Mouse (Mus musculus): ENCODE results near the gene Tbc1d10b. TPM values are rescaled to one million over a fixed set of nuclear protein-coding genes. Genes with fewer than 3 reads are reported as not detected.

The Tbc1d10b gene
- total RNA-seq, 1 experiment from 2014 or later: 53.1 TPM

DNA sequence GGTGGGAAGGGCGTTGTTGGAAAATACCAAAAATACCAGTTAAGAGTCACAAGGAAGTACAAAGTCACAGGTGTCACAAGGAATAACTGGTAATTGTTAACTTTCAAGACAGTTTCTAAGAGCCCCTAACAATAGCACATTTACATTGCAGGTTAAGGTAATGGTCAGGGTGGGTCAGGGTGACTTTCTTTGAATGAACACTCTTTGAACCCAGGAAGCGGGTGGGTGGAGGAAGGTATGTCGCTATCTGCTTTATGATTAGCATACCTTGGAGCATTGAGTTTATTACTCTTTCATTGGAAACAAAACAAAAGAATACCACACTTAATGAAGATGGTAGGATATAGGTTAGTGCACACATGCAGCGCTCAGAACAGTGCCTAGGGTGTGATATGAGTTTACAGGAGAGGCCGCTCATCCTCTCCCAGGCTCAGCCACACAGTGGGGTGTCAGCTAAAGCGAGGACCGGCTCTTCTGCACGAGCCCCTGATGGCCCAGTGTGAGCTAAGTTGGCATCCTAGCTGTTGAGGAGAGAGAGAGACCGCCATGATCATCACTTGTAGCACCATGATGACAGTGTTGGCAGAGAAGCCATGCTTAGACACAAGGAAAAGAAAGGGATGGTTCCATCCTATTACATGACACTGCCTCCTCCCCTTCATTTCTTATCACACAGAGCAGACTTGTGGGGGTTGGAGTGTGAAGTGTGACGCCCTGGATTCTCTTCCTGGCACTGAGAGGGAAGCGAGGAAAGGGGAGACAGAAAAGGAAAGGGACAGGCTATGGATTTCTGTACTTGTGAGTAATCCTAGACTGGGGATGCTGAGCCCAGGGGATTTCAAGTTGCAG is 17.1 kb upstream of the Tbc1d10b start:
- DNase-seq: no peak

DNA sequence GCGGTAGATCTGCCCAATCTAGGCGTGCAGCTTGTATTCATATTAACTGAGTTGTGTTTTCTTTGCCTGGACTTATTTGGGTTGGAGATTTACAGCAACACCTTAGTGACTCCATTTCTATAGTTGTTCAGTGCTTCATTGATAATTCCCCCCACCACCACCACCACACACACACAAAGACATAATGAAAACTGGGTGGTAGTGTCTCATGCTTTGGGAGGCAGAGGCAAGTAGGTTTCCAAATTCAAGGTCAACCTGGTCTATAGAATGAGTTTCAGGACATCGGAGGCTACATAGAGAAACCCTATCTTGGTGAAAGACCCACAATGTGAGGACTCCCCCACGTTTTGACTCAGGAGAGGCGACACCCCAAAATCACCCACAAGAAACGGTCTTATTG is 16.3 kb upstream of the Tbc1d10b start:
- no peak for DNase-seq

DNA sequence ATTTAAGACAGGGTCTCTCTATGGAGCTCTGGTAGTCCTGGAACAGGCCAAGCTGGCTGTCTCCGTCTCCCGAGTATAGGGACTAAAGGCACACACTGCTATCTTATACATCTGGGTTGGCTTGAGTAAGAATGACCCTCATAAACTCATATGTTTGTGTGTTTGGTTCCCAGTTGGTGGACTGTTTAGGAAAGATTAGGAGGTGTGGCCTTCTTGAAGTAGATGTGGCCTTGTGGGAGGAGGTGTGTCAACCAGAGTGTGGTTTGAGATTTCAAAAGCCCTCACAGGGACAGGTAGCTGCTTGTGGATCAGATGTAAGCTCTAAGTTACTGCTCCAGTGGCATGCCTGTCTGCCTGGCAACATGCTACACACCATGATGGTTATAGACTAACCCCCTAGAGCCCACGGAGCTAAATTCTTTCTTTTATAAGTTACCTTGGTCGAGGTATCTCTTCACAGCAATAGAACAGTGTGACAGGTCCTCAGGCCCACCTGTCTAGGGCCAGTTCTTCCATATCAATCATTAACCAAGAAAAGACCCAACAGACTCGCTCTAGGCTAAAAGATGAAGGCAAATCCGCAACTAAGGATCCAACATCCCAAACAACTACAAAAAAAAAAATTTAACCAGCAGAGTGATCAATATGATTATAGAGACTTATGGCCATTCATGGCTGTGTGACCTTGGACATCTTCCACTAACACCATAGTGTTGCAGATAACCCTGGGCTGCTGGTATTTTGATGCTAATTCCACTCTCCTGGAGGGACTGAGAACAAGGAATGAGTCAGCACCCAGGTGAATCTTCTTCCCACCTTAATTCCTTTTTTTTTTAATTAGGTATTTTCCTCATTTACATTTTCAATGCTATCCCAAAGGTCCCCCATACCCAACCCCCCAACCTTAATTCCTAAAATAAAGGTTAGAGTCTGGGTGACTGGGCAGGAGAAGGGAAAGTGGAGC is 15.5 kb upstream of the Tbc1d10b start:
- DNase-seq: no peak

DNA sequence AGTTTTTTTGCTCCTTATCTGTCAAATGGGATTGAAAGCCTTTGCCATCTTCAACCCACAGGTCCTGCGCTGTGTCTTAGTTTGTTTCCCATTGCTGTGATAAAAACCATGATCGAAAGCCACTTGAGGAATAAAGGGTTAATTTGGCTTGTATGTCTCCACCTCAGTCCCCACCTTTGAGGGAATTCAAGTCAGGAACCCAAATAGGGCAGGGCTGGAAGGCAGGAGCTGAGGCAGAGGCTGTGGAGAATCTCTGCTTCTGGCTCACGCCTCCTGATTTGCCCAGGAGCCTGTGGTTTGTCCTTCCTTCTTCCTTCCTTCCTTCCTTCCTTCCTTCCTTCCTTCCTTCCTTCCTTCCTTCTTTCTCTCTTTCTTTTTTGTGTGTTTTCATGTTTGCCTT is 14.8 kb upstream of the Tbc1d10b start:
- no peak for DNase-seq

DNA sequence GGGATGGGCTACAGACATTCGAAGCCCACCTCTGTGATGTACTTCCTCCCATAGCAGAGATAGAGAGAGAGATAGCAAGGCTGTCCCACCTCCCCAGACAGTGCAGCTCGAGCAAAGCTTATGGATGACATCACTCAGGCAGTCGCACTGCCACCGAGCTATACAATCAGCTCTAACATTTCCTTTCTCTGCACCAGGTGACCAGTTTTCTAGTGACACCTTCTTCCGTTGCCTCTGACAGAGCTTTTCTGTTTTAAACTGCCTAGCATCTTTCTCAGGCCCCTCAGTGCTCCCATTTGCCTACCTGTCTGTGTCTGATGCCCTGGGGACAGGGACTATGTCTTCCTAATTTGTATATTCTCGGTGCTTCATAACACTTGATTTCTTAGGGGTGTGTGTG is 12.2 kb upstream of the Tbc1d10b start:
- no peak for DNase-seq

DNA sequence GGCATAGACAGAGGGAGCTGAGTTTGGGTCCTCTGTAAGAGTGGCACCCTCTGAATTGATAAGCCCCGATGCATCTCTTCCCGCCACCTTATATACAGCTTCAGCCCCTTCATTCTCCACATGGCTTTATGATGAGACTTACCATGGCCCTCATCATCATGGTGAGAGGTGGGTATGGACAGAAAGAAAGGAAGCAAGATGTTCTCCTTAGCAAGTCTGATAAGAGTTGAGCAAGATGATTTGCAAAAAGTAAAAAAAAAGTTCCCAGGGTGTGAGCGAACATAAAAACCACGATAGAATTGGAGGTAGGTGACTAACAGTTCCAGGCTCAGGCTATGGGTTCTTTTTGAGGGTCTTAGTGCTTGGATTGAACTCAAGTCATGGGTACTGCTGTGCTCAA is 10.4 kb upstream of the Tbc1d10b start:
- DNase-seq: no peak

DNA sequence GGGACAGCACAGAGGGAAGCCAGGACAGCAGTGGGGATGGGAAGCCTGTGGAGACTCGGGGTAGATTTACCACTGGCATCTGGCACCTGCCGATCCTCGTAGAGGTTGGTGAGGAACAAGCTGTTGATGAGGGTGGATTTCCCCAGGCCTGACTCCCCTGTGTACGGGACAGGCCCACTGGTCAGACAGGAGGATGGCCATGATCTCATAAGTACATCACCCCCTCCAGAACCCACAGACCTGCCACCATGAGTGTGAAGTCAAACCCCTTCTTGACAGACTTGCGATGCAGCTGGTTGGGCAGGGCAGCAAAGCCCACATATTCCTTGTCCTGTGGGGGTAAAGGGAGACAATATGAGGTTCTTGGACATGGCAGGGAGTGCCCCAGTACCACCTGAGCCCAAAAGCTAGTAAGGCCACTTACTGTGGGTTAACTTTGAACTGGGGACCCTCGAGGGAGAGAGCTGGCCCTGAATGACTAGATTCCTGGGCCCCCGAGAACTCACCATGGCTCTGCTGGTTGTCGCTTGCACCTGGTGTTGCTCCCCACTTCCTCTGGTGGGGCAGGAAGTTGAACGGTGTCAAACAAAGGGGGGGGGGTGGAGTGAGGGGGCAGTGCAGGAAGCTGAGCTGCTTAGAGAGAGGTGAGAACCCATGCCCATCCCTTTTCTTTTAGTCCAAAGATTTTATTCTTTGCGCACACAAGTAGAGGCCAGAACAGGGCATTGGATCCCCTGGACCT is 9.8 kb upstream of the Tbc1d10b start:
- no peak for DNase-seq

DNA sequence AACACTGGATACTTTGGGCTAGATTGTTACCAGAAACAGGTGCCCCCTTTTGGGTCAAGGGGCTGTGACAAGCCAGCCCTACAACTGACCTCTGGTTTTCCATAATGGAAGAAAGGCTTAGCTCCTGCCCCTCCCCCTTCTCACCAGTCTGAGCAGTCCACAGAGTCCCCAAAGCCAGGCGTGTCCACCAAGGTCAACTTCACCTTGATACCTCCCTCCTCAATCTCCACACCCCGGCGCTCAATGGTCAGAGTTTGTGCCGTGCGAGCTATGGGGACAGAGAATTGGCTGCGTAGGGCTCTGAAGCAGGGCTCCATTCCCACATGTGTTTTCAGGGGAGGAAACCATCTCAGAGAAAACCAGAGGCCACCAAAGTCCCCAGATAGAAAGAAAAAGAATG is 9.2 kb upstream of the Tbc1d10b start:
- no peak for DNase-seq

DNA sequence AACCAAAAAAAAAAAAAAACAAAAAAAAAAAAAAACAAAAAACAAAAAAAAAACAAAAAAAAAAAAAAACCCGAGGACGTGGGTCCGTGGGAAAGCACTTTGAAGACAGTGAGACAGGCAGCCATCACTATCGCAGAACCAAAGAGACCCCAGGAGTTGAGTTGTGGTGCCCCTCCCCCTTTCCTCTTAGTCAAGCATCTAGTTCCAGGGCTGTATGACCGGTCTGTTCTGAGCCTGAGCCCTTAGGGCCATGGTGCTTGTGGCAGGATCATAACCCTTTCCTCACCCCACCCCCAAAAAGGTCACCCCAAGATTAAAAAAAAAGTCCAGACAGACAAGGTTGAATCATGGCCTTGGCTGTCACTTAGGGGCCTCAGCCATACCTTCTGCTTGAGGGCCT is 8.0 kb upstream of the Tbc1d10b start:
- no peak for DNase-seq

DNA sequence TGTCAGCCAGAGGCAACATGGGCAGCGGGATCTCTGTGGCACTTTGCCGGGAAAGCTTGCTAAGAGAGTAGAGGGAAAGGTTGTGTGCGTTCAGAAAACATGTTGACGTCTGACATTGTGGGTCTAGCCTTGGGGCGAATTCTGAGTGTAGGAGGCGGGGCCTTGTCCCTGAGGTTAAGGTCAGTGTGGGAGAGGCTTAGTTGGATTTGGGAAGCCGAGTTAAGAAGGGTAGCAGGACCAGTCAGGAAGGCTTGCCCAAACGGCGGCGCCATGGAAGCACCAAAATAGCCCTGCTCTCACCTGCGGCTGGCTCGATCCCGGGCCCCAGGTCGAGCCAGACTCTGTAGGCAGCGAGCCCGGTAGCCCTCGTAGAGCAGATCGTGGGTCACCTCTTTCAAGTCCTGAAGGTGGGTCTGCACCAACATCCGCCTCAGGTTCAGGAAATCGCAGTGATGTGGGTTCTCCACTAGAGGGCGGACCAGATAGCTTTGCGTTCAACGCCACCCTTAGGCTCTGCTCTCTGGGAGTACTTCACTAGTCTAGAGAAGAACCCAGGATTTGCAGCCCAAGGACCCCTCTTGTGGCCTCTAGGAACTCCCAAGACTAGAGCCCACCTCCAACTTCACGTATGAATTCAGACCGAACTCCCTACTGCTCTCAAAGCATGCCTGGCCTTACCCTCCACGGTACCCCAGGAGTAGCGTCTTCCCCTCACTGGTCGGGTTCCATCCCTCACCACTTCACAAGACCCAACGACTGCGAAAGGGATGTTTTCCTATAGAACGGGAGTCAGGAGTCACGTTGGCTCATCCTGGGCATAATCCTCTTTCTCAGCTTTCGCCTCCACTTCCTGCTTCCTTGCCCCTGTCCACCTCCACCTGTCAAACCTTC is 7.0 kb upstream of the Tbc1d10b start:
- peak; percentile 38 for DNase-seq

DNA sequence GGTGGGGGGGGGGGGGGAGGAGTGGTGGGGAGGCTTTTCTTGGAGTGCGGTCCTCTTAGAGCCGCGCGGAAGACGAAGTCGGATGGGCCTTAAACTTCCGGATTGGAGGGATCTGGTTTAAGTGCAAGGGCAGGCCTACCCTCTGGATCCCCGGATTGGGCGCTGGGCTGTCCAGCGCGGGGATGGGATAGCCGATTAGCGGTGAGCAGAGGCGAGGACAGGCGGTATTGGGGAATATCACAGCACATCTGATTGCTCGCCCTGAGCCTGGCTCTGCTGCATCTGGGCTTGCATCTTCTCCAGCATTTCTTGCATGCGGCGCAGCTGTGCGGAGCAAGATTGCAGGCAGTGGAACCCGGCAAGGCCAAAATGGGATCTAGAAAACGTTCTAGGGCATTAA is 6.3 kb upstream of the Tbc1d10b start:
- no peak for DNase-seq

DNA sequence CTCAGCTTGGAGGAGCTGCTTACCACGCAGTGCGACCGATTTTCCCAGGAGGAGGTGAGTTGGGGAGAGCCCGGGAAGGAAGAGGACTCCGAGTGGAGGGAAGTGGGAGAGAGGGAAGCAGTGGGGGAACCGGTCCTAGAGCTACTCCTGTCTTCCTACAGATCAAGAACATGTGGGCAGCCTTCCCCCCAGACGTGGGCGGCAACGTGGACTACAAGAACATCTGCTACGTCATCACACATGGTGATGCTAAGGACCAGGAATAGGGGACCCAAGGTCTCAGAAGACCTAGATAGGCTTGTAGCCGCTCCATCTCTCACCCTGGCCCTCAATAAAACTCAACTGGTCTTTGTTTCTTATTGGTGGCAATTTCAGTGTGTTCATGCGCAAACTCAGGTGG is 5.7 kb upstream of the Tbc1d10b start:
- DNase-seq: no peak

DNA sequence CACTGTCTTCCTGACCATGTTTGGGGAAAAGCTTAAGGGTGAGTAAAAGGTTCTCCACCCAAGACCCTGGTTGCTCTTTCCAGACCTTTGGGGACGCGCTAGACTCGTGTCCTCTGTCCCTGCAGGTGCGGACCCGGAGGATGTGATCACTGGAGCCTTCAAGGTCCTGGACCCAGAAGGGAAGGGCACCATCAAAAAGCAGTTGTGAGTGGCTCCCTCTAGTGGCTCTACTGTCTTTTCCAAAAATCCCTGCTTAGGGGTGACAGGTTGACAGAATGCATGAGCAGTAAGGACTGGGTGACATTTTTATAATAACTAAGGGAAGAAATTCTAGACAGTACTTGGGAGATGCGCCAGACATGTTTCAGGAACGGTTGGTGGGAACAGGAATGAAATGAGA is 5.2 kb upstream of the Tbc1d10b start:
- DNase-seq: no peak

DNA sequence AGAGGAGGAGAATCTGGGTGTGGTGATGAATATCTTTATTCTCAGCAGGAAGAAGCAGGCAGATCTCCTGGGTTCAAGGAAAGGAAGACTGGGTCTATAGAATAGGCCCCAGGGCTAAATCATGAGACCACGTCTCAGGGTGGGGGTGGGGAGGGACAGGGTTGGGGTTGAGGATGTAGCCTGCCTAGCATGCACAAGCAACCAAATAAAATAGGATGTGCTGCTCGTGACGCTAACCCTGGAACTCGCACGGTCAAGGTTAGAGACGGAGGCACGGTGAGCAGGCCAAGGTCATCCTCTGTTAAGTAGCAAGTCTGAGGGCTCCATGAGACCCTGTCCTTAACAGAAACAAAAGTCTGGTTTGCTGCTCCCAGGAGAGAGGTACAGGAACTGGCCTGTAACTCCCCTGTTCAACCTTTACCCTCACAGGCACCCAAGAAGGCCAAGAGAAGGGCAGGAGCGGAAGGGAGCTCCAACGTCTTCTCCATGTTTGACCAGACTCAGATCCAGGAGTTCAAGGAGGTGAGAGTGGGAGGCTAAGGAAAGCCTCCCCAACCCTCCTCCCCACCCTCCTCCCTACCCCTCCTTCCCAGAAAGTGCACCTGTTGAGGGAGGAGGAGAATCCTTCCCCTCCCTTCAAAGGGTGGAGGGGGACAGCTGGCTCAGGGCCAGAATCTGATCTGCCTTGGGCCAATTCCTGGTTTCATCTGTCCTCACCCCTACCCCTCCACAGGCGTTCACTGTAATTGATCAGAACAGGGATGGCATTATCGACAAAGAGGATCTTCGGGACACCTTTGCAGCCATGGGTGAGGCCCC is 4.4 kb upstream of the Tbc1d10b start:
- DNase-seq: no peak

DNA sequence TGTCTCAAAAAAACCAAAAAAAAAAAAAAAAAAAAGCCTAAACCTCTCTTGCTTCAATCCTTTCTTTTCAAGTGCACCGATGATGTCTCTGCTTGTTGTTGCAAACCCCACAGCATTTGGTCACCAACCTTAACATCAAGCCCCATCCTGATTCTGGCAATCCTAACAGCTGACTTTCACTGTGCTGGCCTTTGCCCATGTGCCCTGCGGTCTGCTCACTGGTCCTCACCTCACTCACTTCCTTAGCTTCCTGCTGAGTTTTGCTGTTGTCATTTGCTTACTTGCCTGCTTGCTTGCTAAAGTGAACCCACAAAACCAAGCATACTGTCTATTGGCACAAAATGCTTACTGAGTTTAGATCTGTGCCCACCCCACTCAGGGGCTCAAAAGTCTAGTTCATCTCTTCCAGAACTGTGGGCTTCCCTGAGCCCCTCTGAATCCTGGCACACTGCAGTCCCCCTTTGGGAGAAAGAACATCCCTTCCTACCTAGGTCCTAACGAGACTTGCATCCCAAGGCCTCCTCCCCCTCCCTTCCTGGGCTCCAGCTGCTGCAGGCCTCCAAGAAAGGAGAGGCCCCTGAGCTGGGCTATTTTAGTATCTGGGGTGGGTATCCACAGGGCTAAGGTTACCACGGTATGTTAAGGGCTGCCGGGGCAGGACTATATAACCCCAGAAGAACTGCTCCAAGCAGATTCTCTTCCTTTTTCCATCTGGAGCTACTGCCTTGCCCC is 2.9 kb upstream of the Tbc1d10b start:
- DNase-seq: no peak

DNA sequence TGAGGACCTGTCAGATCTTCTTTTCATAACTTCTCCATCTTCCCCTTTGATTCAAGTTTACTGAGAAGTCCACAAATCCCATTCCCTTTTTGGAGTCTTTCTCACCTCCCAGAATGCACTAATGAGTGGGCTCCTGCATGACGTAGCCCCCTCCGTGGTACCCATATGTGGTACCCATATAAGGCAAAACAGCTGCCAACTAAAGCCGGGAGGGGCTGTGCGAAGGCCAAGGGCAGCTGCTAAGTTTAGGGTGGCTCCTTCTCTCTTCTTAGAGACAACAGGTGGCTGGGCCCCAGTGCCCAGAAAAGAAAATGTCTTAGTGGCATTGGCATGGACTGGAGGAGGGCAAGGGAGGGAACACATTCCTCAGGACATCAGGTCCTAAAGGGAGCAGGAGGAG is 2.0 kb upstream of the Tbc1d10b start:
- DNase-seq: no peak

DNA sequence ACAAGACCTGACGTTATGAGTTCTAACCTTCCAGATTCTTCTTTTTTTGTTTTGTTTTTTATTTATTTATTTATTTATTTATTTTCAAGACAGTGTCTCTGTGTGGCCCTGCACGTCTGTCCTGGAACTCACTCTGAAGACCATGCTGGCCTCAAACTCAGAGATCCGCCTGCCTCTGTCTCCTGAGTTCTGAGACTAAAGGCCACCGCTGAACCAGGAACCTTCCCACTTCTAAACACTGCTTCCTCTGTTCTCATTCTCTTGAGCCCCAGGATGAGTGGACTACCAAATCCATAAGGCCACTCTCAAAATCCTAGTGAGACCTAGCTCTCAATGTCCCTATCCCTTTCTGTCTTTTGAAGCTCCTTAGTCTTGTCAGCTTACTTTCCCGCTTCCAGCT is 1.6 kb upstream of the Tbc1d10b start:
- DNase-seq: no peak

DNA sequence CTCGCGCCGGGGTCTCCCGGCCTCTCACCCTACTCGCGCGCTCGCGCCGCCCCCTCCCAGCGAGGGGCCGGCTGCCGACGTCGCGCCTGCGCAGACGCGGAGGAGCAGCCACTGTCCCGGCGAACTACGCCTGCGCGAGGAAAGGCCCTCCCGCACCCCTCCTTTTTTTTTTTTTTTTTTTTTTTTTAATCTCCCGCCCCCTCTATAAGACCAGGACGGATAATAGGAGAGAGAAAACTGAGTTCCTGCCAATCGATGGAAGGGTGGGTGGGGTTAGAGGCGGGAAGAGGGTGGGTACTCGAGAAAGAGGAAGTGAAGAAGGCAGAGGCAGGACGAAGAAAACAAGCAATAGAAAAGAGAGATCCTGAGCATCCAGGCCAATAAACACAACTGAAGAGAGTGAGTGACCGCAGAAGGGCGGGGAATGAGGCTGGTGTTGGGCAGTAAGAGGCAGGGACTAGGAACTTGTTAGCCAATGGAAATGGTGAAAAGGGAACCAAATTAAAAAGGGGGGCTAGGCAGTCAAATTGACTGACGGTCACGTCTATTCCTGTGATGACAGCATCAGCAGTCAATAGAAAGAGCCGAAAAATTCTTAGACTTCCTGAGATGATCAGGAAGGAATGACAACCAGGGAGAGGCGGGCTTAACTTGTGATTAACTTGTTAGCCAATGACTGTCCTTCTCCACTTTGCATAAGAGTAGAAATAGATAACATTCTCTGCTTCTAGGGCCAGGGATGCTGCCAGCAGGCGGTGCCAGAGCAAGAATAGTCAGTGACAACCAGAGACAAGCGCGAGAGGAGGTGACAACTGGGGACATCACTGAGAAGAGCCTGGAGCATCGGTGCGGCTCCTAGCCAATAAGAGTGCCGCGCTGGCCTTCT is 528 bp upstream of the Tbc1d10b start, which contains the start of gene Mylpf:
Gene Mylpf (plus strand): TSS at position 338 of the 886 bp plus-strand sequence.
- DNase-seq: peak; percentile 97

Measured in adrenal gland, postnatal 25 days (tissue).